Mouse (Mus musculus) lung, postnatal 25 days (tissue): Measurements from ENCODE around the gene Ppp1r3f.

Experiments used
- DNase-seq: peaks from one replicate; pipeline ENCODE4 v3.0.0; 2022; ENCODE audit warnings: low spot score

The Ppp1r3f gene

DNA sequence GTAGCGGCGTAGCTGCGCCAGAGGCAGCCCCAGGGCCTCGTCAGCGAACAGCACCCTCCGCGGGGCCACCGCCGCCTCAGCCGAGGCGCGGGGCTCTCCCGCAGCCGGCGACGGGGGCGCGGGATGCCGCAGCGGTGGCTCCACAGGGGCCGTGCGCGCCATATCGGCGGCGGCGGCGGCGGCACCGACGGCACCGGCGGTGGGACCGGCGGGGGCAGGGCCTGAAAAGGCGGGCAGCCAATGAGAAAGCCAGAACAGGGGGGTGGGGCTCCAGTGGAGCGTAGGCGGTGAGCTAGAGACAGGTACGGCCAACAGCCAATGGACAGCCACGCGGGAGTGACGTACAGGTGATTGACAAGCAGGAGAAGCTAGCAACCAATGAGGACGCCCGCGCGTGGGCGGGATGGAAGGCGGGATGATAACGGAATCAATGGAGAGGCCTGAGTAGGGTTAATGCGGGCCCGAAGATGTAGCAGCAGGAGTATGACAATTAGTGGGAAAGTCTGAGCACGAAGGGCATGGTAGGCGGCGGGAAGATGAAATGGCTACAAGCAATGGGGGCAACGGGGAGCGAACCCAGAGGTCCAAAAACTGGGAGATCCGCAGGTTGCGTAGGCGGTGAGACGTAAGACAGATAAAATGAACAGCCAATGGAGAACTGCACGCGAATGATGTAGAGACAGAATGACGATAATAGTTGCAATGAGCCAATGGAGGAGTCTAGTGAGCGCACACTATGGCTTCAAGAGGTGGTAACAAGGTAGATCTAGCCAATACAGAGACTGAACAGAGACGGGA is at the start of gene Ppp1r3f:
TSS of gene Ppp1r3f (minus strand) at position 197 of the 798 bp plus-strand sequence.
- peak; percentile 96 for DNase-seq

DNA sequence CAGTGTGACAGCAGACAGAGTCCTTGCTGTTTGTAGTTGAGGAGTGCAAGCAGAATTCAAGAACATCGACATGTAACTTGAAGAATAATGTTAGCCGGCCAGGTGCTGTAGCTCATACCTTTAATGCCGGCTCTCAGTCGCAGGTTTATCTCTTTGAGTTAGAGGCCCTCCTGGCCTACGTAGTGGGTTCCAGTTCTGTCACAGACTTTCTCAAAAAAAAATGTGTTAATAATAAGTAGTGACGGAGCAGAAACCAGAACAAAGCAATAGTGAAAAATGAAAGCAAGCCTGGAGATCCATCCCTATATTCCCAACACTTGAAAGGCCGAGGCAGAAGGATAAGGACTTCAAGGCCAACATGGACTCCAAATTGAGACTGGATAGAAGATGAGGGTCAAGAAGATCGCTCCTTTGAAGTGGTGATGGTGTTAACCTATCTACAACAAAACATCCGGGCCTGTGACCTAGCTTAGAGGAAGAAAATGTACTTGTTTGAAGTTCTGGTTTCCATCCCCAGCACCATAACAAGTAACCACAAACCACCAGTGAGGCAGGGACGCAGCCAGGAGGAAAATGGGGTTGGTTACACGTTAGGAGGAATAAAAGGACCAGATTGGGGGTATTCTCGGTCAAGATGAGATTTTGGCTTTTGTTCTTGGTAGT is 43.9 kb upstream of the Ppp1r3f start:
- DNase-seq: no peak

DNA sequence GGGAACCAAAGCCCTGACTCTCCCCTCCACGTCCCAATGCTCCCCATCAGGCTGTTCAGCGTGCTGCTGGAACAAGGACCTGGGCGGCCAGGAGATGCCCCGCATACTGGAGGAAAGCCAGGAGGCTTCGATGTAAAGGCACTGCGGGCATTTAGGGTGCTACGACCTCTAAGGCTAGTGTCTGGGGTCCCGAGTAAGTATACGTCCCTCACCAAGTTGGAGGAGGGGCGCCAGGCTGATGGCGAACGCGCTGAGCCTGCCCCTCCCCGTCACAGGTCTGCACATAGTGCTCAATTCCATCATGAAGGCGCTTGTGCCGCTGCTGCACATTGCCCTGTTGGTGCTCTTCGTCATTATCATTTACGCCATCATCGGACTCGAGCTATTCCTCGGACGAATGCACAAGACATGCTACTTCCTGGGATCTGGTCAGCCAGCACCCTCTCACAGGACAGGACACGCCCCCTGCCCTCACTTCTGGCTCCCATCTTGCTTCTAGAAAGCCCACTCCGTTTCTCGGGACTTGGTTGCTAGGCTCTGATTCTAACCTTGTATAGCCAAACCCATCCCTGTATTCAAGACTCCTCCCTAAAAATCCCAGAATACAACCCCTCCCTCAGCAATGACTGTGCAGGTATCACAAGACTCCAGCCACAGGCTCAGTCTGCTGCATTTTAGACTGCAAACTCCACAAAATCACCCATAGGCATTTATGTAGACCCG is 36.6 kb upstream of the Ppp1r3f start:
- no peak for DNase-seq

GRCm38 (mm10) chrX:7610035-7610434 is 36.0 kb upstream of the Ppp1r3f start:
- DNase-seq: no peak

DNA sequence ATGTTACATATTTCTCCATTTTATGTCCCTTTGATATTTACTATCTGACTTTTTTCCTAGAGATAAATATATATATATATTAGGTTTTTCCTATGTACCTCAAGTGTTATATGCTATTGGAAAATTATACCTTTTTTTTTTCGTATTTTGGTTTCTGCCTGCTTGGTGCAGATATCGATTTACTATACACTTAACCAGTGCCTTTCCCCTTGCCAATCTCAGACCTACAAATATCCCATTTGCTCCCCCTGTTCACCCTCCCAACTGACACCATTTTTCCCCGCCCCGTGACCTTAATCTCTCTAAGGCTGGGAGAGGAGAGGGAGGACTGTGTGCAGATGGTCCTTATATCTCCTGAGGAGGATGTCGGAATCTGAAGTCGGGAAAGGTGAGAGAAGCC is 32.7 kb upstream of the Ppp1r3f start, which contains the start of gene Cacna1f:
TSS of gene Cacna1f (plus strand) at position 301 of the 400 bp plus-strand sequence.
- no peak for DNase-seq

GRCm38 (mm10) chrX:7605575-7605941 is 31.5 kb upstream of the Ppp1r3f start:
- DNase-seq: no peak

- DNase-seq: peak; percentile 90
Observed at GRCm38 (mm10) chrX:7604879-7605574, 30.9 kb upstream of the Ppp1r3f start, which contains the start of gene Ccdc22. Ccdc22 (minus strand) TSS chrX:7605517.

DNA sequence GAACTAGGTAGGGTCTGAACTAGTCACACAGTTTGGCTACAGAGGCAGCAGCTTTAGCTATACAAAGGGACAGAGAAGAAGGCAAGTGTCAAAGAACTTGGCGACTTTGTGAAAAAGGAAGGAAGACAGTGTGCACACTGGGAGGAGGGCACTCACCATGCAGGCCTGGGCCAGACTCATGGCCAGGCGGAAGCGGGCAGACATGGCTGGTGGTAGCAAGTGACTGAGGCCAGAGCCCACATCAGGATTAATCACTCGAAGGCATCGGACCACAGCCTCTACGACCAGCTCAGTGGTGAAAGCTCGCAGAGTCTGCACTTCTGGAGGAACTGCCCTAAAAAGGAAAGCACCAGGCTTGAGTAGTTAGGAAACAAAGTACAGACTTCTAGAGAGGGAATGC is 29.9 kb upstream of the Ppp1r3f start:
- no peak for DNase-seq

DNA sequence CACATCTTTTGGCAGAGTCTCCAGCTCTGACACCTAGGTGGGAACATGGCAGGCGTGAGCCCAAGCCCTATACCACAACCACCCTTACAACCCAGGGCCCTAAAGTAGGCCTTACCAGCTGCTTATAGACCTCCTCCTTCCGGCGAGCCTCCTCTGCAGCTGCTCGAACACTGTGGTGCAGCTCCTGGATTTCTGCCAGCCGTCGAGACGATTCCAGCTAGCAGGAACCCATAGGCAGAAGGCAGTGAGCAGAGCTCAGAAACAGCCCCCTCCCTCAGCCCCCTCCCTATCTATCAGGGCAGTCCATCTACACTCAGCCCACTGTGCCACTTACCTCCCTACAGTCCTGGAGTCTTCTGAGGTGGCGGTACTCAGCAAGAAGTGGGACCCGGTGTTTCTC is 21.3 kb upstream of the Ppp1r3f start:
- DNase-seq: no peak

DNA sequence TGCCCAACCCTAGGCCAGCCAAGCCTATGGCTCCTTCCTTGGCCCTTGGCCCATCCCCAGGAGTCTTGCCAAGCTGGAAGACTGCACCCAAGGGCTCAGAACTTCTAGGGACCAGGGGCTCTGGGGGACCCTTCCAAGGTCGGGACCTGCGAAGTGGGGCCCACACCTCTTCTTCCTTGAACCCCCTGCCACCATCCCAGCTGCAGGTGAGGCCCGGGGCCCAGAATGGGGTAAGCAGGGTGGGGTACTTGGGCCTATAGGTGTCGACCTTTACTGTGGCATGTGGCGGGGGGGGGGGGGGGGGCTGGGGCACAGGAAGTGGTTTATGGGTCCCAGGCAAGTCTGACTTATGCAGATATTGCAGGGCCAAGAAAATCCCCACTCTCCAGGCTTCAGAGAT is 12.3 kb upstream of the Ppp1r3f start:
- DNase-seq: no peak

DNA sequence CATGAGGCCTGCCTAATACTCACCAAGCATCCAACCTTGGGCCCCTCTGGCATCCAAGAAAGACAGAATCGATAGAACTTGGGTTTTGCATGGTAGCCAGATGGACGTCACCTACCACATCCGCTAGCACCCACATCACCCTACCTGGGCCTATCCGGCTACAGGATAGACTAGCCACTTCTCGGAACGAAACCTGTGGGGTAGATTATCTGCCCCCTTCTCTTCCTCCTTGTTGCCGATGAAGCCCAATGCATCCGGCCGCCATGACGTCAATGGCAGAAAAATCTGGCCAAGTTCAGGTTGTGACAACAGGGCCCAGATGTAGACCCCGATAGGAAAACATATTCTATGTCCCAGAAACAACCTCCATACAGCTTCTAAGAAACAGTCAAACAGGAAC is 9.8 kb upstream of the Ppp1r3f start:
- DNase-seq: no peak

- DNase-seq: no peak
Observed at GRCm38 (mm10) chrX:7581151-7581550, 7.1 kb upstream of the Ppp1r3f start.

GRCm38 (mm10) chrX:7574885-7575231 is 775 bp upstream of the Ppp1r3f start:
- DNase-seq: no peak

DNA sequence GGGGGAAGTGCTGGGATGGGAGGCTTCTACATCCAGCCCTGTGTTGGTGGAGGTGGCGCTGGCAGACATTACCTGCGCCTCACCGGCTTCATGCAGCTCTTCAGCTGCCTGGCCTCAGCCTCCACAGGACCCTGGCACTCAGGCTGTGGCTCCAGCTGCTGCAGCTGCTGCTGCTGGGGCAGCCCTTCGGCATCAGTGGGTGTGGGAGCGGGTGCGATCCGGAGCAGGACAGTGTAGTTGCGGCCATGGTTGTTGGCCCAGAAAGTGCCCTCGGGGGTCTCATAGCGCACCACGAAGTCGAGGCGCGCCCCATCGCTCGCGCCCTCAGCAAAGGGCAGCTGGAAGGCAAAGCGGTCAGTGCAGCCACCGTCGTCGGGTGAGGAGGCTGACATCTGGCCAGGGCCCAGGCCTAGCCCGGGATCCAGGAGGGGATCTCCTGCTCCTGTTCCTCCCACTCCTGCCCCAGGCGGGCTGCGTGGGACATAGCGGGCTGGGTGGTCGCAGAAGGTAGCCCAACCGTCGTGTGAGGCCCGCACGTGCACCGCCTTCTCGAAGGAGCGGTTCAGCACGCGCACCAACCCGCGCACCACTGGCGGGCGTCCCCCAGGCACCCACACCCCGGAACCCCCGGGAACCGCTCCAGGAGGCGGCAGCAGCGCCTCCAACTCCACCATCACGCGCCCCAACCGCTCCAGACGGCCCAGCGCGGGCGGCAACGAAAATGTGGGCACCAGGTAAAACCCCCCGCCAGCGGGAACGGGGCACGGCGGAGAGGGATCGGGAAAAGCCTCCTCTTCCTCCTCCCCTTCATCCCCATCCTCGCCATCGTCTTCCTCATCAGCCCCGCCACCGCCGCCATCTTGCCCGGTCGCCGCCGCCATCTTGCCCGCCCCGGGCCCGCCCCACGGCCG is 652 bp downstream of the Ppp1r3f start, which contains the start of gene Foxp3:
TSS of gene Foxp3 (plus strand) at position 469 of the 911 bp plus-strand sequence.
- no peak for DNase-seq

DNA sequence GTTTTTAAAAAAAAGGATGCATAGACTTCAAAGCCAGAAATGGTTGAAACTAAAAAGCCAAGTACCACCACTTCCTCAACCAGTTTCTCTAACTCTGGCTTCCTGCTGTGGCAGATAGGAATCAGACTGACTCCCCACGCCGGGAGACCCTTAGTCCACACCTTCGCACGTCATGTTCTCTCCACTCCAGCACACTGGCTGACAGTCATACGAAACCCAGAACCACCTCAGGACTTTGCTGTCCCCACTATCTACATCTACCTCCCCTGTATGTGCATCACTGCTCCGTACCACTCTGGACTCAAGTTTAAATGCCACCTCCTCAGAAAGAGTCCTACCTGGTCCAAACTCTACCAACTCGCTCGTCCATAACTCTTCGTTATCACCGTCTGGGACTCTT is 1.6 kb downstream of the Ppp1r3f start:
- DNase-seq: no peak

- DNase-seq: no peak
Observed at GRCm38 (mm10) chrX:7571565-7572136, 2.4 kb downstream of the Ppp1r3f start.

DNA sequence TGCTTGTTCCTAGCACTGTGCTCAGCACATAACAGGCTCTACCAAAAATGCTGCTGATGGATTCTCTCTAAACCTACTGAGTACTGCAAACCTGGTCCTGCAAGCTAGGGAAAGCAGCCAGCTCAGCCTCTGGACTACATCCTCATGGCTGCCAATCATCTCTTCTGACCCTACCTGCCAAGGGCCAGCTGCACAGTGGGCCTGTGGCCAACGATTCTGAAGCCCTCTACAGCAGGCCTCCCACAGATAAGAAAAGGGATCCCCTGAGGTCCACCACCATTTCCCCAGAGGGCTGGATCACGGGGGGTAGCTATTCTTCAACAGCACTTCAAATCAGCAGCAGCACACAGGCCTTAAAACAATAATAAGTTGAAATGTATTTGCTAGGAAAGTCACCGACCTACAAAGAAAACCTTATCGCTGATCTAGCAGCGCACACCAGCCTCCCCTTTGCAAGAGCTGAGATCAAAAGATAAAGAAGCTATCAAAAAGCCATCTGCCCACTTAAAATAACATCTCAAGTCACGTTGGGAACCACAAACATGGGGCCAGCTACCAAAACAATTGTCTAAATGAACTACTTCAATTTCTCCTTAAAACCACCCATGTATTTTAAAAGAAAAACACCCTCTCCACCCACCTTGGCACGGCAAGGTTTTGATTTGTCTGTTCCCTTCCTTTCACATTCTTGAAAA is 3.5 kb downstream of the Ppp1r3f start:
- DNase-seq: no peak

DNA sequence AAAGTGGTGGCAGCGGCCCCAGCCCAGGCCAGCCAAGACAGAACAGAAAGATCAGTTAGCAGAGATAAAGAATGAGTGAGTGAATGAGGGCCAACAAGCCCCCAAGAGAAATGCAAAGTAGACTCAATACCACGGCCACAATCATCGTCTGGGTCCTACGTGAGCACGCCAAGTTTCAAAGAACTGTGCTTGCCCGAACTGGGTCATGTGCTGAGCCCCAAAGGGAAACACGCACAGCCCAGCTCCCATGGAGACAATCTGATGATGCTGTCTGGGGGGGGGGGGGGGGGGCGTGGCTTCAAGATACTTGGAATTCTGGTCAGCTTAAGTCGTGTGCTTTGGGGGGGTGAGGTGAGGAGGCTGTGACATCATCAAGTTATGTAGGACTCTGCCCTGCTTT is 6.6 kb downstream of the Ppp1r3f start:
- no peak for DNase-seq

DNA sequence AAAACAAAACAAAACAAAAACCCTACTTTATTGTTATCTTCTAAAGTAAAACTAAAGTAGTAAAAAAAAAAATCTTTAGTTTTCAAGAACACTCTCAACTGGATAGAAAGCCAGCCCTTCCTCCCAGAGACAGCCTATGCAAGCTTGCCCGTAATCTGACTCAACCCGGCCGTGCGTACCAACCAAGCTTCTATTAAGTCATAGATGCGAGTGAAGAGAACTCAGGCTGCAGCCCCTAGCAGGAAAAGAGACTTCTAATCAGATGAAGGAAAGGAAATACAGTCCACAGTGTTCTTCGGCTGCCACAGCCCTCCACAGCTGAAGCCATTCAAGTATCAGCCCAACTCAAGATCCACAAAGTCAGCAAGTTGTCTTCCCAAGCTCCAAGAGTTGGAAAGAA is 7.7 kb downstream of the Ppp1r3f start:
- no peak for DNase-seq

- DNase-seq: no peak
Observed at GRCm38 (mm10) chrX:7563076-7563475, 11.0 kb downstream of the Ppp1r3f start.
